Mouse (Mus musculus) liver, adult (tissue): ENCODE measurements around the gene Ank3.

Source experiments
- GATA4 ChIP-seq: IDR thresholded peaks from 2 replicates; pipeline ENCODE4 v1.6.1; 2014; ENCODE audit warnings: mild to moderate bottlenecking, low read length; ENCODE audit not compliant: insufficient replicate concordance

The Ank3 gene

DNA sequence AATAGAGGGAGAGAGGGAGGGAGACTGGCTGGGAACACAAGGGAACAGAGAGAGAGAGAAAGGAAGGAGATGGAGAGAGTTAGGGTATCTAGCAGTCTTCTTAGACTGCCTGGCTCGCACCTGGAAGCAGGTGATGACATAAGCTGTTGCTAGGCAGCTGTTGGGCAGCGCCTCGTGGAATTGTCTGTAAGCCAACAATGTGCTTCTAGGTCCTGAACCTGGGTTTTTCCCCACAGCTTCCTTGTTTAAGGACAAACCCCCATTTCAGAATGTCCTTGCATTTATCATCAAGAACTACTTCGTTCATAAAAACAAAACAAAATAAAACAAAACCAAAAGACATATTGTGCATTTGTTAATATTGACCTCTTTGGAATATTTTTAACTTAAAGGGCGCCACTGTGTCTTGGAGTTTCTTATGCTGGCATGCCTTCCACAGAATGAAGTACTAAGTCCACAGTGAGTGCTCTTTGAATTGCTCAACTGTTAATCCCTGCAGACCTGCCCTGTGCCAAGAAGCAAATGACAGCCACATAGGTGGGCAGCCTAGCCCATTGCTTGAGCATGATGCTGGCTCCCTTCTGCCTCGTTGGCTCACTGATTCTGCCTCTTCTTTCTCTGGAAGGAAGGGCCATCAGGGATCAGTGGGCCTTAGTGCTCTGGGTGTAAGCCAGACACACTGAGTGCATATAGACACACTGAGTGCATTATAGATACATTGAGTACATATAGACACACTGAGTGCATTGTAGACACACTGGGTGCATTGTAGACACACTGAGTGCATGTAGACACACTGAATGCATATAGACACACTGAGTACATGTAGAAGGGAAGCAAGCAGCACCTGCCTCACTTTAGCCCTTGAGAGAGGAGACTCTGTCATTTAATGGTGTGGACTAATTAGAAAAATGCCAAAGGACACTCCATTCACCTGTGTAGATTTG, 668.9 kb downstream of the Ank3 start:
- no peak for TF ChIP-seq GATA4

- TF ChIP-seq GATA4, result no peak
Observed at GRCm38 (mm10) chr10:70069321-70069720, 670.7 kb downstream of the Ank3 start.

GRCm38 (mm10) chr10:70071334-70071733, 672.8 kb downstream of the Ank3 start:
- no peak for TF ChIP-seq GATA4
